Mouse (Mus musculus) lung, adult 2 months (tissue): ENCODE data around the gene Enpp6.

Source experiments
- CTCF ChIP-seq: fragments of 200-500 bp; IDR thresholded peaks from 2 replicates; pipeline ENCODE4 v1.5.1; 2011; ENCODE audit warnings: mild to moderate bottlenecking, low read length, control low read depth; ENCODE audit not compliant: insufficient read depth
- POLR2A ChIP-seq: fragments of 200-500 bp; IDR thresholded peaks from 2 replicates; pipeline ENCODE4 v1.6.1; 2011; ENCODE audit warnings: low read depth, mild to moderate bottlenecking, control low read depth, low read length, borderline replicate concordance; ENCODE audit errors: extremely low read depth

GRCm38 (mm10) chr8:46938218-46938617 is 48.5 kb upstream of the Enpp6 start:
- TF ChIP-seq CTCF (no peak), POLR2A (no peak)
